Mouse (Mus musculus) kidney, adult 2 months (tissue): ENCODE results near the gene Krtap10-4. TPM values are rescaled to one million over a fixed set of nuclear protein-coding genes. Genes with fewer than 3 reads are reported as not detected.

Source experiments
- DNase-seq: peaks from one replicate; pipeline ENCODE4 v3.0.0; 2021
- H3K27ac ChIP-seq: fragments of 200-500 bp; 2 replicates; pipeline ENCODE4 v1.5.1; 2012; ENCODE audit warnings: low read depth, low read length, control low read depth, inconsistent platforms; ENCODE audit not compliant: insufficient read depth
- H3K27me3 ChIP-seq: fragments of 200-500 bp; replicated peaks from 2 replicates; pipeline ENCODE4 v1.6.1; 2012; ENCODE audit warnings: mild to moderate bottlenecking, moderate library complexity, low read length, inconsistent platforms; ENCODE audit not compliant: control insufficient read depth, insufficient read depth
- H3K36me3 ChIP-seq: fragments of 200-500 bp; 2 replicates; pipeline ENCODE4 v1.6.1; 2012; ENCODE audit warnings: mild to moderate bottlenecking, moderate library complexity, low read length, inconsistent platforms; ENCODE audit not compliant: control insufficient read depth, insufficient read depth
- H3K4me1 ChIP-seq: fragments of 200-500 bp; 2 replicates; pipeline ENCODE4 v1.6.1; 2011; ENCODE audit warnings: low read length; ENCODE audit not compliant: control insufficient read depth, insufficient read depth
- H3K4me3 ChIP-seq: fragments of 200-500 bp; 2 replicates; pipeline ENCODE4 v1.5.1; 2011; ENCODE audit warnings: mild to moderate bottlenecking, low read depth, low read length, control low read depth; ENCODE audit not compliant: insufficient read depth
- CTCF ChIP-seq: fragments of 200-500 bp; conservative IDR thresholded peaks from 2 replicates; pipeline ENCODE4 v1.5.1; 2011; ENCODE audit warnings: low read depth, mild to moderate bottlenecking, control low read depth, low read length, moderate library complexity, mixed read lengths; ENCODE audit not compliant: insufficient read depth, insufficient read length
- POLR2A ChIP-seq: fragments of 200-500 bp; IDR thresholded peaks from one replicate; pipeline ENCODE4 v1.6.1; 2011; ENCODE audit warnings: low read depth, low read length, control low read depth
- WGBS: fragments of 180-500 bp; shearing (Covaris S2); methylation state at CpG from one replicate; pipeline ENCODE4 v1.1.7; 2018; 5-methylcytosine and 5-hydroxymethylcytosine counted together
- polyA plus RNA-seq: library from polyadenylated mRNA; depleted of rRNA; stranded (reverse); fragments of >200 nt; gene quantifications from 2 replicates; pipeline ENCODE4 v1.2.3, GENCODE M21; 2012; rRNA removed

Krtap10-4 gene
- not detected in 2 replicates for polyA plus RNA-seq

DNA sequence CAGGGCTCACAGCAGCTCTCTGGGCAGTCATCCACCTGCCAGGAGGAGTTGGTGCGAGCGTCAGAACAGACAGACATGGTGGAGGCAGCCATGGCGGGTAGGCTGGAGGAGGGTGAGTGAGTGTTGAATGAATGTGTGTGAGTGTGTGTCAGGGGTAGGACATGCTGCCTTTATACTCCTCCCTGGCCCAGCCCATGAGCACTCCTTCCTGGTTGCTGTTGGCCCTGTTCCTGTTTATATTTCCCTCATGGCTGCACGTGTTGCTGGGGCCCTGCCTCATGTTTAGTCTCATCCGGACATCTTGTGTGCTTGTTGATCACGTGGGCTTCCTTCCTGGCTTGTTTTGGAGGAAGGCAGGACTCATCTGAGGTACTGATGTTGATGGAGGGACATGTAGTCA, at the start of gene Krtap10-4:
TSS of gene Krtap10-4 (minus strand) at position 145 of the 400 bp plus-strand sequence.
- TF ChIP-seq POLR2A (no peak), CTCF (no peak)
- no peak for DNase-seq
- no peaks in the 10 kb centered on the region for H3K4me1 ChIP-seq
- H3K27me3 ChIP-seq: no peaks in the 10 kb centered on the region
- no peaks in the 10 kb centered on the region for H3K36me3 ChIP-seq
- no peak within 1 kb of the TSS for H3K27ac ChIP-seq
- WGBS: 56% methylated on average over 6 of the region's 6 CpGs
- H3K4me3 ChIP-seq: no peak within 1 kb of the TSS

DNA sequence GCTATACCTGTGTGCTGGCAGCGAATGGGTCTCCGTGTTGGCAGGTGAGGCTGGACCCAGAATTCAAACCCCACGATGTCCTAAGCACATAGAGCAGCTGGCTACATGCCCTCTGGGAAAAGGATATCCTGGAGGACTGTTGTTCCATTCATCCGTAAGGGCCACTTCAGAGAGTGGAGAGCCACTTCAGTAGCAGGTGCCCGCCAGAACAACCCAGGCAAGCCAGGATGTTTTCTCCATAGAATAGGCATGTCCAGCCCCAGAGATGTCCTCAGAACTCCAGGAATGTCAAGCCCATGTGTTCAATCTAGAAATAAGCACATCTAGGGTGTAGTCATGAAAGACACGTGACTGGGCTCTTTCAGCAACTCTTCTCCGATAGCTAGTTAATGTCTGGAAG, 42.8 kb upstream of the Krtap10-4 start:
- no peak for DNase-seq
- 91% methylated on average over 7 of the region's 7 CpGs for WGBS
- no peaks in the 10 kb centered on the region for H3K27me3 ChIP-seq
- no peak overlapping the region for H3K4me3 ChIP-seq
- TF ChIP-seq POLR2A (no peak), CTCF (no peak)
- no peak overlapping the region for H3K27ac ChIP-seq
- H3K4me1 ChIP-seq: no peaks in the 10 kb centered on the region
- H3K36me3 ChIP-seq: no peaks in the 10 kb centered on the region

DNA sequence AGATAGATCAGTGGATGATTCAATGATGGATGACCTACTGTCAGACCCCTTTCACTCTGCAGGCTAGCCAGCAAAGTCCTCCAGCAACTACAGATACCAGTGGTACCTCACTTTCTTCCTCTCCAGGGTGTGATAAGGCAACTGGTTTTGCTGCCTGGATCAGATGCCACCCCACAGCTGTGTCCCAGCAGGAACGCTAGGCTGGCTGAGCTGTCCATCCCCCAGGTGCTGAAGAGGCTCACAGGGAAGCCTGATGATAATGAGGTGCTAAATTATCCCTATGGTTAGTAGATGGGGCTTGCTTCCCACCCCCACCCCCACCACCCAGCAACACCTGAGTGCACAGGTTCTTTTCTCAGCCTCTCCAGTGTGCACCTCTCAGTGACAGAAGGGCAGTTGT, 40.7 kb upstream of the Krtap10-4 start:
- H3K4me1 ChIP-seq: no peaks in the 10 kb centered on the region
- H3K27ac ChIP-seq: no peak overlapping the region
- TF ChIP-seq CTCF (no peak), POLR2A (no peak)
- H3K36me3 ChIP-seq: no peaks in the 10 kb centered on the region
- H3K4me3 ChIP-seq: no peak overlapping the region
- H3K27me3 ChIP-seq: no peaks in the 10 kb centered on the region
- 23% methylated on average over 1 of the region's 1 CpGs for WGBS
- DNase-seq: no peak

DNA sequence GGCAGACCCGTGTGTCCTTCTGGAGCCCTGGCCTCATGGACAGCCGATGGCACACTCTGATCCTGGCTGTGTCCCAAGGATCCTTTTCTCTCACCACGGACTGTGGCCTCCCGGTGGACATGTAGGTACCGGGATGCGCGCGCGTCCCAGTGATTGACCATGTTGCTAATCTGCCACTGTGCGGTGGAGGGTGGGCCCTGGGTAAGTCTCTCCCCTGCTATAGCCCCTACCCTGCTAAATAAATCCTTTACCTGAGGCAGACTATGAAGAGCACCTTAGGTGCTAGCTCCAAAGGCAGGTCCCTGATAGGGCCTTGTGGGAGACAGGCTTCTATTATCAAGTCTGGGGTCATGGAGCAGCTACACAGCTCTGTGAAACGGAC, 37.9 kb upstream of the Krtap10-4 start:
- 33% methylated on average over 11 of the region's 11 CpGs for WGBS
- H3K4me3 ChIP-seq: peak overlapping the region; percentile 2; the same call in 1 of the 2 replicates
- TF ChIP-seq CTCF (no peak), POLR2A (no peak)
- no peak overlapping the region for H3K27ac ChIP-seq
- no peaks in the 10 kb centered on the region for H3K4me1 ChIP-seq
- DNase-seq: no peak
- no peaks in the 10 kb centered on the region for H3K36me3 ChIP-seq
- no peaks in the 10 kb centered on the region for H3K27me3 ChIP-seq

DNA sequence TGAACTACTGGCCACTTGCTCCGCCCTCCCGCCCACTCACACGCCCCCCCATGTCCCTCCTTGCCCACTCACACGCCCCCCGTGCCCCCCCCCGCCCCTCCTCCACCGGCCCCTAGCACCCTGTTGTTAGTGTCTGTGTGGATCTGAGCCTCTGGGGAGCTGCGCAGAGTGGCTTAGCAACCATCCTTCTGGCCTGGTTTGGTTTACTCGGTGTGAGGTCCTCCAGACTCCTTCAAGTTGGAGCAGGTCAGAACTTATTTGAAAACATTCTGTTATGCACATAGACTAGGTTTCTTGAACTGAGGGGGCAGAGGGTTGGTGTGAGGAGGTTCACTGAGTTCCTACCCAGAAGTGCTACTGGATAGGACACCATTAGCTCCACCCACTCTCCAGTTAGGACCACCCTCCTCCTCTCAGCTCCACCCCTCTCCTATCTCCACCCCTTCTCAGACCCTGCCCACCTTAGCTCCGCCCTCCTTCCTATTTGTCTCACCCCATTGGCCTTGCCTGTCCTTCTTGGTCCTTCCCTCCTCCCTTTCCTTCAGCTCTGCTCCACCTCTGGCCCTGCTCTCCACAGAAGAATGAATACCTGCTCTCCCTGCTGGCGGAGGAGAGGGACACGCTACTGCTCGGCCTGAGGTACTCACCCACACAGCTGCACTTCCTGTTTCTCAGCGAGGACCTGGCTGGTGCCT, 37.3 kb upstream of the Krtap10-4 start:
- no peak for TF ChIP-seq CTCF
- no peak for TF ChIP-seq POLR2A

DNA sequence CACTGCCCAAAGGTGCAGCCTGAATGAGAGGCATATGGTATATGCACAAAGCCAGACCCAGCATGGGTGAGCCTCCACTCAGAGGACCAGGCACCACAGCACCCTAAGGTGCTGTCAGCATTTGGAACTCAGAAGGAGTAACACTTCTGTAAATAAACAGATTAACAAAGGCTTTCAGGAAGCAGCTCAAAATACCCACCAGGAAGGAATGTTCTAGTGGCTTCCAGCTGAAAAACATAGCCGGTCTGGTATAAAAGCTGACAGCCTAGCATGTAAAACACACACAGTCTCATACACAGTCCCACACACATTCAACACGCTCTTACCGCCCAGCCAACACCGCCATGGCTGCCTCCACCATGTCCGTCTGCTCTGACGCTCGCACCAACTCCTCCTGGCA, 34.8 kb upstream of the Krtap10-4 start, which contains the start of gene Gm3285:
TSS of gene Gm3285 (plus strand) at position 301 of the 400 bp plus-strand sequence.
- DNase-seq: no peak
- H3K4me3 ChIP-seq: no peak within 1 kb of the TSS
- no peaks in the 10 kb centered on the region for H3K4me1 ChIP-seq
- TF ChIP-seq POLR2A (no peak), CTCF (no peak)
- H3K27ac ChIP-seq: no peak within 1 kb of the TSS
- H3K27me3 ChIP-seq: no peaks in the 10 kb centered on the region
- H3K36me3 ChIP-seq: no peaks in the 10 kb centered on the region
- WGBS: 62% methylated on average over 7 of the region's 7 CpGs

More for the DNA sequence above, 37.3 kb upstream of the Krtap10-4 start:
- Histone ChIP-seq H3K27me3 (no peaks in the 10 kb centered on the region), H3K36me3 (no peaks in the 10 kb centered on the region), H3K4me1 (no peaks in the 10 kb centered on the region), H3K4me3 (peak overlapping the region; percentile 2; the same call in 1 of the 2 replicates), H3K27ac (no peak overlapping the region)
- peak; percentile 79 for DNase-seq
- WGBS: 28% methylated on average over 12 of the region's 14 CpGs

DNA sequence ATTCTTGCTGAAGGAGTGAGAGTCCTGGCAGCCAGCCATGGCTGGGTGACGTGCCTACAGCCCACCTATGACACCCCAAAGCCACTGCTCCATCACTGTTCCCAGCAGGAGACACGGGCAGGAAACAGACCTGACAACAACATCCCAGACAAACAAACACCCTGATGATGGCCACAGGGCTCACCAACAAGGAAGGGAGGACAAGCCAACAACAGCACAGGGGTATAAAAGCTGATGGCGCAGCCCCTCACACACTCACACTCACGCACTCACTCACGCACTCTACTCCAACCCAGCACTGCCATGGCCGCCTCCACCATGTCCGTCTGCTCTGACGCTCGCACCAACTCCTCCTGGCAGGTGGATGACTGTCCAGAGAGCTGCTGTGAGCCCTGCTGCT, 25.7 kb upstream of the Krtap10-4 start, which contains the start of gene Gm10318:
TSS of gene Gm10318 (plus strand) at position 301 of the 400 bp plus-strand sequence.
- no peak within 1 kb of the TSS for H3K27ac ChIP-seq
- WGBS: 69% methylated on average over 9 of the region's 9 CpGs
- TF ChIP-seq POLR2A: no peak
- TF ChIP-seq CTCF: no peak
- no peak within 1 kb of the TSS for H3K4me3 ChIP-seq
- H3K36me3 ChIP-seq: no peaks in the 10 kb centered on the region
- no peak for DNase-seq
- no peaks in the 10 kb centered on the region for H3K27me3 ChIP-seq
- H3K4me1 ChIP-seq: no peaks in the 10 kb centered on the region

DNA sequence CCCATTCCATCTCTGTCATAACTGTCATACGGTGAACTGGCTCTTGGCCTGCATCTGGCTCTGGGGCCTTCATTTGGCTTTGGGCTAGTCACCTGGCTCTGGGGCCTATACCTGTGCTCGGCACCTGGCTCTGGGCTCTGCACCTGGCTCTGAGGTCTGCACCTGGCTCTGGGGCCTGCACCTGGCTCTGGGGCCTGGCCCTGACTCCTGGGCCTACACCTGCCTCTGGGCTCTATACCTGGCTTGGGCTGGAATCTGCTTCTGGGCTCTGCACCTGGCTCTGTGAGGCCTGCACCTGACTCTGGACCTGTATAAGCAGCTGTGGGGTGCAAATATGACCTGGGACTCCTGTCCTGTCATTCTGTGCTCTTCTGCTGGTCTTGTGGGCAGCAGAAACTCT, 20.6 kb upstream of the Krtap10-4 start:
- Histone ChIP-seq H3K4me3 (no peak overlapping the region), H3K27ac (no peak overlapping the region), H3K27me3 (no peaks in the 10 kb centered on the region), H3K4me1 (no peaks in the 10 kb centered on the region), H3K36me3 (no peaks in the 10 kb centered on the region)
- no peak for DNase-seq
- TF ChIP-seq CTCF (no peak), POLR2A (no peak)
- WGBS: 91% methylated on average over 2 of the region's 2 CpGs
